Mouse (Mus musculus) CH12.LX (cell line): ENCODE measurements around the gene Itgb2.

ENCODE experiments used
- CTCF ChIP-seq, 2 experiments: IDR thresholded peaks in 1 of 2; conservative IDR thresholded peaks in 1 of 2; 2 replicates each; pipeline ENCODE4 v1.5.1; 2011 to 2012; ENCODE audit warnings: low read depth in 2 of 2, low read length in 2 of 2, improper control_type of control experiment in 1 of 2, inconsistent platforms in 1 of 2, mild to moderate bottlenecking in 1 of 2, moderate library complexity in 1 of 2
- E2F4 ChIP-seq: IDR thresholded peaks from 2 replicates; pipeline ENCODE4 v1.6.1; 2011; ENCODE audit warnings: low read depth, low read length, improper control_type of control experiment; ENCODE audit not compliant: insufficient replicate concordance
- HCFC1 ChIP-seq: IDR thresholded peaks from 2 replicates; pipeline ENCODE4 v1.6.1; 2012; ENCODE audit warnings: low read depth, mild to moderate bottlenecking, inconsistent platforms, low read length, improper control_type of control experiment
- IRF4 ChIP-seq: IDR thresholded peaks from 2 replicates; pipeline ENCODE4 v1.6.1; 2014; ENCODE audit warnings: low read depth, mild to moderate bottlenecking, inconsistent platforms, low read length, improper control_type of control experiment
- MAFK ChIP-seq: IDR thresholded peaks from 2 replicates; pipeline ENCODE4 v1.6.1; 2011; ENCODE audit warnings: low read length, improper control_type of control experiment; ENCODE audit not compliant: insufficient replicate concordance
- POLR2A ChIP-seq: IDR thresholded peaks from 2 replicates; pipeline ENCODE4 v1.6.1; 2011; ENCODE audit warnings: low read depth, mild to moderate bottlenecking, improper control_type of control experiment, low read length
- RCOR1 ChIP-seq: conservative IDR thresholded peaks from 2 replicates; pipeline ENCODE4 v1.6.1; 2012; ENCODE audit warnings: low read depth, mild to moderate bottlenecking, inconsistent platforms, low read length, improper control_type of control experiment
- SIN3A ChIP-seq: IDR thresholded peaks from 2 replicates; pipeline ENCODE4 v1.6.1; 2012; ENCODE audit warnings: low read length, improper control_type of control experiment, inconsistent platforms

DNA sequence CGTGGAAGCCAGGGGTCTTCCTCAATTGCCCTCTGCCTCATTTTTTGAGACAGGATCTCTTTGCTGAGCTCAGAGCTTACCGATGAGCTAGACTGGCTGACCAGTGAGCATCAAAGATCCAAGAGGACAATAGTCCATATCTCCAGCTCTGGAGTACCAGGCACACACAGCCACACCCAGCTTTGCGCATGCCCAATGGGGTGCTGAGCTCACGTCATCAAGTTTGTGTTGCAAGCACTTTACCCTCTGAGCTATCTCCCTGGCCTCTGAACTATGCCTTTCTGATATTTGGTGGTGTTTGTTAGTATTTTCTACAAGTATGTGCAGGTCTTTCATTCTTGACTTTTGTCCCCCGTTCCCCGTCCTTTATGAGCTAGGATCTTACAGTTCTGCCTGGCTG is 1.4 kb upstream of the Itgb2 start:
- TF ChIP-seq RCOR1 (no peak), POLR2A (no peak), IRF4 (no peak), E2F4 (no peak), HCFC1 (no peak), CTCF (conservative IDR thresholded peaks at IDR 0.05 in 1 of 2, IDR thresholded peaks at IDR 0.05 in 1 of 2; ENCODE audit: low read depth in 2 of 2, low read length in 2 of 2) (no peak), SIN3A (no peak), MAFK (no peak)
